Mouse (Mus musculus): ENCODE results near the gene Serpinf2. TPM values are rescaled to one million over a fixed set of nuclear protein-coding genes. Genes with fewer than 3 reads are reported as not detected.
A peak's percentile ranks its signal among the peaks of the same experiment; 100 is the strongest.
"Not testable (repeated sequence)": the region's sequence is repeated elsewhere in the genome, so short reads cannot be mapped to it uniquely, and the experiment has no call there.

Gene Serpinf2
- polyA plus RNA-seq, 1 experiment from 2014 or later: 5.4 TPM

DNA sequence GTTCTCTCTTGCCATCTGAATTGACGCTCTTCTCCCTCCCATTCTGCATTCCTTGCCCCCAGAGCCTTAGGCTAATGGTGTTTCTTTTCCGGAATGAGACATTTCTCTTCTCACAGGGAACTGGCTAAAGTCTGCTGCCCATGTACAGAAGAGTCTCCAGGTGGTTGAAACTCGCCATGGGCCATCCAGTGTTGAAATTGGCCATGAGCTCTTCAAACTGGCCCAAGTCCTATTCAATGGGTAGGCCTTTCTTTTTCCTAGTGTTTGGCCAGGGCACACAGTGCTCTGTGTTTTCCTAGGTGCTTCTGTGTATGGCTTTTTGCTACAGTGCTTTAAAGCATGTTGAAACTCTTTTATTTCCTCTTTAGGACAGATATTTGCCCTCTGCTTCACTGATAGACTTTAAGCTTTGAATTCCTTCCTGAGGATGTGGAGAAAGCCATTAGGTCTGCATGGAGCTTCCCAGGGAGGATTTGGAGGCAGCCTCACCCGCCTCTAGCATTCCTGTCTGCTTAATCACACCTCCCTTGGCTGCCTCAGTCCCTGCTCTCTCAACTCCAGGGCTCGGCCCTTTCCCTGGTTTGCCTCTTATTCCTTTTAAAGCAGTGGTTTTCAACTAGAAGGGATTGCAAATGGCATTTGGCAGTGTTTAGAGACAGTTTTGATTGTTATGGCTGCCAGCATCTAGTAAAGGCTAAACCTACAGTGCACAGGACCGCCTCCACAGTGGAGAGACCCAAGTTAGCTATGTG is 35.9 kb downstream of the Serpinf2 start:
- Histone ChIP-seq H3K9ac (ENCODE audit: low read depth, low read length) (no peak overlapping the region), H3K27me3 (ENCODE audit: control insufficient read depth, insufficient read depth, low read length) (no peaks in the 10 kb centered on the region), H3K4me2 (no peak overlapping the region), H3K27ac (ENCODE audit: low read depth, low read length) (no peak overlapping the region), H3K4me1 (ENCODE audit: control insufficient read depth, insufficient read depth, low read length) (peaks cover 12% of the 10 kb centered on the region), H3K4me3 (ENCODE audit: low read depth, low read length) (no peak overlapping the region), H3K9me3 (replicated peaks; ENCODE audit: control insufficient read depth, low read length) (no peaks in the 10 kb centered on the region), H3K36me3 (ENCODE audit: control insufficient read depth, insufficient read depth, low read length) (no peaks in the 10 kb centered on the region; the same call in 1 of the 2 replicates)
- ATAC-seq (replicated peaks; ENCODE audit: insufficient number of reproducible peaks, low FRiP score, low TSS enrichment): no peak
- WGBS (ENCODE audit: insufficient replicate concordance): 67% methylated on average over 6 of the region's 6 CpGs

DNA sequence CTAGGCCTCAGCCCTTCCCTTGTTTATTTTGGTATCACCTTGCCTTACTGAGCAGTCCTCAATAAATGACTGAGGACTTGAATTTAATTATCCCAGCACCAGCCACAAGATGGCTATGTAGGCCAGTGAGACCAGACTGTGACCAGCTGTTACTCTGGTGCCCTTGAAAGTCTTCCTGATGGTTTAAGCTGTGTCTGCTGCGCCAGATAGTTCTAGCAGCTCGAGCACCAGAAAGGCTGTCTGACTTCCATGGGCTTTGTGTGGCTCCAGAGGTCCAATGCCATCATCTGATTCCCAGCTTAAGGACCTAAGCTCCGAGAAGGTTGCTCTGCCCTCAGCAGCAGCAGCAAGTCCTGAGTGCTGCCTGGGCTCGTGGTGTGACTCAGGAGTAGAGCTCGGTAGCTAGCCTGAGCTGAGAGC is 37.1 kb downstream of the Serpinf2 start:
- 44% methylated on average over 5 of the region's 5 CpGs for WGBS (ENCODE audit: insufficient replicate concordance)
- no peaks in the 10 kb centered on the region for H3K9me3 ChIP-seq (replicated peaks; ENCODE audit: control insufficient read depth, low read length)
- H3K4me3 ChIP-seq (ENCODE audit: low read depth, low read length): no peak overlapping the region
- peaks cover 12% of the 10 kb centered on the region for H3K4me1 ChIP-seq (ENCODE audit: control insufficient read depth, insufficient read depth, low read length)
- H3K9ac ChIP-seq (ENCODE audit: low read depth, low read length): peak overlapping the region; percentile 56; the same call in 1 of the 2 replicates
- H3K27me3 ChIP-seq (ENCODE audit: control insufficient read depth, insufficient read depth, low read length): no peaks in the 10 kb centered on the region
- no peaks in the 10 kb centered on the region; the same call in 1 of the 2 replicates for H3K36me3 ChIP-seq (ENCODE audit: control insufficient read depth, insufficient read depth, low read length)
- peak overlapping the region; percentile 62; the same call in 1 of the 2 replicates for H3K27ac ChIP-seq (ENCODE audit: low read depth, low read length)
- ATAC-seq (replicated peaks; ENCODE audit: insufficient number of reproducible peaks, low FRiP score, low TSS enrichment): no peak
- no peak overlapping the region for H3K4me2 ChIP-seq

DNA sequence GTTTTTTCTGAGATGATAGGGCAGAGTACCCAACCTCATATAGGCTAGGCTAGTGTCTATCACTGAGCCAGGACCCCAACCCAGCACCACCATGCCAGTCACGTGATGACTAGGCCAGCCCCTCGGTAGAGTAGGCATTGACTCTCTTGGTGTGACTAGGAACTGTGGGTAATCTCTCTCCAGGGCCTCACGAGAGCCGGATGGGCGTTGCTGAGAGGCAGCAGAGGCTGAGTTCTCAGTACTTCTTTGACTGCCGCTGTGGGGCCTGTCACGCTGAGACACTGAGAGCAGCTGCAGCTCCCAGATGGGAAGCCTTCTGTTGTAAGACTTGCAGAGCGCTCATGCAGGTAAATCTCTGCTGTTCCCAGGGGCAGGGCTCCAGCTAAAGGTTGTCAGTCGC is 39.3 kb downstream of the Serpinf2 start:
- Histone ChIP-seq H3K9me3 (replicated peaks; ENCODE audit: control insufficient read depth, low read length) (no peaks in the 10 kb centered on the region), H3K27ac (ENCODE audit: low read depth, low read length) (no peak overlapping the region), H3K4me3 (ENCODE audit: low read depth, low read length) (no peak overlapping the region), H3K9ac (ENCODE audit: low read depth, low read length) (no peak overlapping the region), H3K36me3 (ENCODE audit: control insufficient read depth, insufficient read depth, low read length) (no peaks in the 10 kb centered on the region; the same call in 1 of the 2 replicates), H3K4me2 (no peak overlapping the region), H3K4me1 (ENCODE audit: control insufficient read depth, insufficient read depth, low read length) (peaks cover 16% of the 10 kb centered on the region), H3K27me3 (ENCODE audit: control insufficient read depth, insufficient read depth, low read length) (no peaks in the 10 kb centered on the region)
- WGBS (ENCODE audit: insufficient replicate concordance): 72% methylated on average over 9 of the region's 9 CpGs
- ATAC-seq (replicated peaks; ENCODE audit: insufficient number of reproducible peaks, low FRiP score, low TSS enrichment): no peak

DNA sequence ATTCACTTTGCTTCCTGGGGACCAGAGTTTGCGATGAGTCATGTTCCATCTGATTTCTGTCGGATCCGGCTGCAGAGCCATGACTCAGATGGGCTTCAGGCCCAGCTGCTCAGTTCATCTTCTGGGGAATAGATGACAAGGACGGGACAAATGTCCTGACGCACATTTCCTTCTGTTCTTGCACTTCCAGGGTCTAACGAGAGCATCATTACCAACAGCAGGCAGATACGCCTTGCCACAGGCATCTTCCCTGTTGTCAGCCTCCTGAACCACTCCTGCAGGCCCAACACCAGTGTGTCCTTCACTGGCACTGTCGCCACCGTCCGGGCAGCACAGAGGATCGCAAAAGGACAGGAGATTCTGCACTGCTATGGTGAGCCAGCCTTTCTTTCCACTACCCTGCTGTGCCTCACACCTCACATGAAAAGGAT is 40.0 kb downstream of the Serpinf2 start:
- Histone ChIP-seq H3K9ac (ENCODE audit: low read depth, low read length) (no peak overlapping the region), H3K9me3 (replicated peaks; ENCODE audit: control insufficient read depth, low read length) (no peaks in the 10 kb centered on the region), H3K4me2 (no peak overlapping the region), H3K4me3 (ENCODE audit: low read depth, low read length) (no peak overlapping the region), H3K4me1 (ENCODE audit: control insufficient read depth, insufficient read depth, low read length) (peaks cover 16% of the 10 kb centered on the region), H3K27me3 (ENCODE audit: control insufficient read depth, insufficient read depth, low read length) (no peaks in the 10 kb centered on the region), H3K27ac (ENCODE audit: low read depth, low read length) (no peak overlapping the region), H3K36me3 (ENCODE audit: control insufficient read depth, insufficient read depth, low read length) (no peaks in the 10 kb centered on the region; the same call in 1 of the 2 replicates)
- WGBS (ENCODE audit: insufficient replicate concordance): 86% methylated on average over 11 of the region's 11 CpGs
- no peak for ATAC-seq (replicated peaks; ENCODE audit: insufficient number of reproducible peaks, low FRiP score, low TSS enrichment)

DNA sequence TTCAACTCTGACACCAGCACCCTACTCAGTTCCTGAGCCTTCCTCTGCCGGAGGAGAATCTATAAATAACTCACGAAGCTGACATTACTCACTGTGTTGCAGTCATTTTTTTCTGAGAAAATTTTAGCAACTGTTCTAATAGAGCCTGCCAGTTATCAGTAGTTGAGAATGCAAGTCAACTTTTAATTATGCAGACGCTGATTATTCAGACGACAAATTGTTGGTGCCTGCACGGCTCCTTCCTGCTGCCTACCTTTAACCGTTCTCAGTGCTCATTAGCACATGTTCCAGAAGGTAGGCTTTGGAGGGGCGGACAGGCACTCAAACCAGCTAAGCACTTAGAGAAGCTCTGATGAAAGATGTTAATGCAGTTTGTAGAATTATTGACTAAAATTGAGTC is 41.9 kb downstream of the Serpinf2 start:
- no peaks in the 10 kb centered on the region; the same call in 1 of the 2 replicates for H3K36me3 ChIP-seq (ENCODE audit: control insufficient read depth, insufficient read depth, low read length)
- ATAC-seq (replicated peaks; ENCODE audit: insufficient number of reproducible peaks, low FRiP score, low TSS enrichment): no peak
- no peak overlapping the region for H3K4me2 ChIP-seq
- 60% methylated on average over 7 of the region's 7 CpGs for WGBS (ENCODE audit: insufficient replicate concordance)
- H3K27me3 ChIP-seq (ENCODE audit: control insufficient read depth, insufficient read depth, low read length): no peaks in the 10 kb centered on the region
- no peak overlapping the region for H3K27ac ChIP-seq (ENCODE audit: low read depth, low read length)
- H3K9ac ChIP-seq (ENCODE audit: low read depth, low read length): no peak overlapping the region
- H3K9me3 ChIP-seq (replicated peaks; ENCODE audit: control insufficient read depth, low read length): no peaks in the 10 kb centered on the region
- H3K4me3 ChIP-seq (ENCODE audit: low read depth, low read length): no peak overlapping the region
- peaks cover 5% of the 10 kb centered on the region; the same call in 1 of the 2 replicates for H3K4me1 ChIP-seq (ENCODE audit: control insufficient read depth, insufficient read depth, low read length)

DNA sequence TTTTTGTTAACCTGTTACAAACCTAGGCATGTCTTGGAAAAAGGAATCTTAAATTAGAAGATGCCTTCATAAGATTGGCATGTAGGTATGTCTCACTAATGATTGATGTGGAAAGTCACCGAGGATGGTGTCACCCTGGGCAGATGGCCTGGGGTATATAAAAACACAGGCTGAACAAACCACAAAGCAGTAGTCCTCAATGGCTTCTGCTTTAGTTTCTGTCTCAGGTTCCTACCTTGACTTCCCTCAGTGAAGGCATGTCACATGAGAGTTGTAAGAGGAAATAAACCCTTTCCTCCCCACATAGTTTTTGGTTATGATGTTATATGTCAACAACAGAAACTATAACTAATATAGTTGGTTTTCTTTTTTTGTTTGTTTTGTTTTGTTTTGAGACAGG is 43.8 kb downstream of the Serpinf2 start:
- no peaks in the 10 kb centered on the region for H3K9me3 ChIP-seq (replicated peaks; ENCODE audit: control insufficient read depth, low read length)
- no peak overlapping the region for H3K4me2 ChIP-seq
- WGBS (ENCODE audit: insufficient replicate concordance): 62% methylated on average over 1 of the region's 1 CpGs
- H3K27ac ChIP-seq (ENCODE audit: low read depth, low read length): no peak overlapping the region
- H3K27me3 ChIP-seq (ENCODE audit: control insufficient read depth, insufficient read depth, low read length): no peaks in the 10 kb centered on the region
- ATAC-seq (replicated peaks; ENCODE audit: insufficient number of reproducible peaks, low FRiP score, low TSS enrichment): no peak
- peaks cover 4% of the 10 kb centered on the region; the same call in 1 of the 2 replicates for H3K4me1 ChIP-seq (ENCODE audit: control insufficient read depth, insufficient read depth, low read length)
- no peak overlapping the region for H3K4me3 ChIP-seq (ENCODE audit: low read depth, low read length)
- no peaks in the 10 kb centered on the region; the same call in 1 of the 2 replicates for H3K36me3 ChIP-seq (ENCODE audit: control insufficient read depth, insufficient read depth, low read length)
- H3K9ac ChIP-seq (ENCODE audit: low read depth, low read length): no peak overlapping the region

DNA sequence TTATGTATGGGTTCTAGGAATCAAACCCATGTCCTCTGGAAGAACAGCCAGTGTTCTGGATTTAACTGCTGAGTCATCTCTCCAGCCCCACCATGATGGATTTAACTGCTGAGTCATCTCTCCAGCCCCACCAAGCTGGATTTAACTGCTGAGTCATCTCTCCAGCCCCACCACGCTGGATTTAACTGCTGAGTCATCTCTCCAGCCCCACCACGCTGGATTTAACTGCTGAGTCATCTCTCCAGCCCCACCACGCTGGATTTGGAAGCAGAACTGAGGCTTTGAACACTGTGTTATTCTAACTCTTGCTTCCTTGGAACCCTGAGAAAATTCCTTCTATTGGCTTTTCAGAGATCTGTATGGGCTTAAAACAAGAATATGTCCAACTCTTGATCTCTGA is 55.9 kb downstream of the Serpinf2 start:
- not testable (repeated sequence) for ATAC-seq (replicated peaks; ENCODE audit: insufficient number of reproducible peaks, low FRiP score, low TSS enrichment); H3K27ac ChIP-seq (ENCODE audit: low read depth, low read length); H3K27me3 ChIP-seq (ENCODE audit: control insufficient read depth, insufficient read depth, low read length); H3K9me3 ChIP-seq (replicated peaks; ENCODE audit: control insufficient read depth, low read length); H3K9ac ChIP-seq (ENCODE audit: low read depth, low read length); H3K4me3 ChIP-seq (ENCODE audit: low read depth, low read length); H3K4me1 ChIP-seq (ENCODE audit: control insufficient read depth, insufficient read depth, low read length); H3K36me3 ChIP-seq (ENCODE audit: control insufficient read depth, insufficient read depth, low read length); H3K4me2 ChIP-seq
- 55% methylated on average over 3 of the region's 3 CpGs for WGBS (ENCODE audit: insufficient replicate concordance)
